Mouse (Mus musculus) stomach, postnatal 0 days (tissue): ENCODE results near the gene Dytn.

Source experiments
- CTCF ChIP-seq: IDR thresholded peaks from 2 replicates; pipeline ENCODE4 v1.5.1; 2016; ENCODE audit warnings: antibody characterized with exemption, low read depth, mild to moderate bottlenecking, moderate library complexity
- EP300 ChIP-seq: optimal IDR thresholded peaks from 2 replicates; pipeline ENCODE3; 2016; ENCODE audit warnings: antibody characterized with exemption

- TF ChIP-seq CTCF: no peak
- TF ChIP-seq EP300: no peak
Observed at GRCm38 (mm10) chr1:63573864-63574611, 112.7 kb downstream of the Dytn start.
